Mouse (Mus musculus): ENCODE data around the gene Gm6526.
"Not testable (repeated sequence)": the region's sequence is repeated elsewhere in the genome, so short reads cannot be mapped to it uniquely, and the experiment has no call there.

Gene Gm6526

DNA sequence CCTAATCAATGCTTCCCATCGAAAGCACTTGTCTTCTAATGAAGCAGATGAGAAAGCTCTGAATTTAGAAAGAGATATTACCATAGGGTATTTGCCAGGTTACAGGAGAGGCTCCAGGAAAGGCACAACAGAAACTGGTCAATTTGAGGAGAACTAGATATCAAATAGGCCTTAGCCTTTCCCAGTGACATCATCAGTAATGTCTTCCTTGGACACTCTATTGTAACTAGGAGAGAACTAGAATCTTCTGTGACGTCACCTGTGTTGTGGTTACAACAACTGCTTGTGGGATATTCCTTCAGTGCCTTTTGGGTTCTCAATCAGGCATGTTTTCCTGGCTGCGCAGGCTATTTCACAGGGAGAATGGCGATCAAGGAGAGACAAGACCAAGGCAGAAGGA is at the start of gene Gm6526:
Gm6526 (plus strand) TSS at position 301 of the 400 bp plus-strand sequence.
- DNase-seq (ENCODE audit: low spot score in 2 of 2), result not testable (repeated sequence)

DNA sequence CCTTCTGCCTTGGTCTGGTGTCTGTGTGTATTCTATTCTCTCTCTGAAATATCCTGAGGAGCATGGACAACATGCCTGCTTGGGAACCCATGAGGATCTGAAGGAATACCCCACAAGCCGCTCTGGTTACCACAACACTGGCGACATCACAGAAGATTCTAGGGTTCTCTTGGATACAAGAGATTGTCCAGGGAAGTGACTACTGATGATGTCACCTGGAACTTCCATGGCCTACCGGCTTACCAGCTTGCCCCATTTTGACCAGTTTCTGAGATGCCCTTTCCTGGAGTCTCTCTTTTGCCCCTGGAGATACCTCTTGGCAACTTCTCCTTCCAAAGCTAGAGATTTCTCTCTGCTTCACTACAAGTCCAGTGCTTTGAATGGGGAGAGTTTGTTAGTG is 20.3 kb upstream of the Gm6526 start, which contains the start of gene Gm16506:
Gm16506 (minus strand) TSS at position 101 of the 400 bp plus-strand sequence.
- DNase-seq (ENCODE audit: low spot score in 2 of 2), result not testable (repeated sequence)

DNA sequence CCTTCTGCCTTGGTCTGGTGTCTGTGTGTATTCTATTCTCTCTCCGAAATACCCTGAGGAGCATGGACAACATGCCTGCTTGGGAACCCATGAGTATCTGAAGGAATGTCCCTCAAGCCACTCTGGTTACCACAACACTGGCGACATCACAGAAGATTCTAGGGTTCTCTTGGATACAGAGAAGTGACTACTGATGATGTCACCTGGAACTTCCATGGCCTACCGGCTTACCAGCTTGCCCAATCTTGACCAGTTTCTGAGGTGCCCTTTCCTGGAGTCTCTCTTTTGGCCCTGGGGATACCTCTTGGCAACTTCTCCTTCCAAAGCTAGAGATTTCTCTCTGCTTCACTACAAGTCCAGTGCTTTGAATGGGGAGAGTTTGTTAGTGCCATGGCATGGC is 37.0 kb downstream of the Gm6526 start, which contains the start of gene Gm8180:
Gm8180 (minus strand) TSS at position 101 of the 400 bp plus-strand sequence.
- DNase-seq (ENCODE audit: low spot score in 2 of 2), result not testable (repeated sequence)

DNA sequence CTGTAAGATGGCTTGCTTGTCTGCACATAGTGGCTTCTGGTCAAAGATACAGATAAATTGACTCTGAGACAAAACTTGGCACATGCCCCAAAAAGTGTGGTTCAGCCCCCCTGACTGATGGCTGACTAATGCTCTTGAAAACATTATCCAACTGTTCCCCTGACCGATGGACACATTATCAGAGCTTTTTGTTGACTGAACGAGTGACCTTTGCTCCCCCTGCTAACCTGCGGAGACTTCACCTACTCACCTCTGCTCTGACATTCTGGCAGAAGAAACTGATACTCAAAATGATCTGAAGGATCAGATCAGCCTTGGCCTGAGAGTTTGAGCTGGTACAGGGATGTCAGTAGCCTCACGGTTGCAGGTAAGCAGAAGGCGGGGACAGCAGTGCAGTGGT is 46.1 kb downstream of the Gm6526 start:
- DNase-seq (ENCODE audit: low spot score in 2 of 2), result not testable (repeated sequence)

DNA sequence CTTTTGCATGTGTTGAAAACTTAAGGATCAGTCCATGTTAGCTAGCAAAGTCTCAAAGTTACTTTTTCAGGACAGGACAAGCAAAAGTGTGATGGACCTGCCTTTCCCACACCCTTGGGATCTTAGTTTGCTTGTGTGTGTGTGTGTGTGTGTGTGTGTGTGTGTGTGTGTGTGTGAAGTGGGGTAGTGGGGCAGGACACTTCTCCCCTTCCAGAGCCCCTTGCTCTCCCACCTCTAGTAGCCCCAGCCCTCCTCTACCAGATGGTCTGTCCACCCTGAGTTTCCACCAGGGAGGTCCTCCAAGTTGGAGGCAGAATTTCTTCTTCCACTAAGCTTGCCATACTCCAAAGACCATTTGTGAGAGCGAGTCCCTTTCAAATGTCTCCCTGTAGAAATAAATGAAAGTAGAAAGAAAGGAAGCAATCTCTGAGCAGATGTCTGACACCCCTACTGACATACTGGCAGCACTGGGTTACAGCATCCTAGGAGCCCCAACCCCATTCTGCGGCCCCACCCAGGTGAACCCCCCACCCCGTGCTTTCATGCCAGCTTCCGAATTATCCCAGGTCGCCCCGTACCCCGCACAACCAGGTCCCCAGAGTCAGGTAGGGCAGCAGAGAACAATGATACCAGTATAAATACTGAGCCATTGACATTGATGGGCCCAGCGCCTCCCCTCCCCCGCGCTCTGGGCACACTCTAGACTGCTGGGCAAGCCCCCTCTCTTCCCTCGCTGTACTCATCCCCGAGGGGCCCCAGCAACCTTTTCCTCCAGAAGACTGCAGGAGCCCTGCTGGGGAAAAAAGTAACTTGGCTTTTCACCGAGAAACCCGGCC is 48.6 kb downstream of the Gm6526 start:
- no peak for DNase-seq (ENCODE audit: low spot score in 2 of 2)

DNA sequence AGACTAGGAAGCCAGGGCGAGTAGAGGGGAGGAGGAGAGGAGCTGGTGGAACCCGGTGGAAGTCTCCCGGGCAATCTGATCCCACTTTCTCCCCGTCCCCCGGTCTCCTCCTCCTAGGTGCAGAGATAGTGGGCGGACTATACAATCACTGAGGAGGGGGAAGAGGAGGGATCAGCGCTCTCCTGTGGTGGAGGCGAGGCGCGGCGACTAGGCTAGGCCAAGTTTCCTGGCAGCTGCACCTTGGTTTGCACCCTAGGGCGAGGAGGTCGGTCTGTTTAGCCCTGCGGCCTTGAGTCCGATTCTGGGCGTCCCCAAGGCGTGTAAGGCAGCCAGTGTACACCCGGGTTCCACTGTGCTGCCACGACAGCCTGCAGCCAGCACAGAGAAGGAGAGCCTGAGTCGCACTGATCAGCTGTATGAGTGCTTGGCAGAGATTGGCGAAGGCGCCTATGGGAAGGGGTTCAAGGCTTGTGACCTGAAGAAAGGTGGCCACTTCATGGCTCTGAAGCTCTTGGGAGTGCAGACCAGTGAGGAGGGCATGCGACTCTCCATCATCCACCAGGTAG is 49.3 kb downstream of the Gm6526 start:
- DNase-seq (ENCODE audit: low spot score in 2 of 2), result not testable (repeated sequence)

DNA sequence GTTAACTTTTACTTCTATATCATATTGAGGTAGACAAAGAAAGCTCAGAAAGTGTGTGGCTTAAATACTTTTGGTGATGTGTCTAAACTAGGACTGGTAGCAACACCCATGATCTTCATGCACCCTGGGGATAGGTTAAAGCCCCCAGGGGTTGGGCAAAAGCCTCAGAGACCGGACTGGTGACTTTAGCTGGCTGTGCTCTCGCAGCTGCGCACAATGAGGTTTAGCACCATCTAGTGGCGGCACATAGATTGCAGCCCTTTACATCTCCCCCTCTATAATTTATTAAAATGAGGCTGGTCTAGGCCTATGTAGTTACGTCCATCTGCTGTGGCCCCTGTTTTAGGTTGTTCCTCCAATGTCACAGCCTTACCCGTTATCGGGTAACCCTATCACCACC is 56.8 kb downstream of the Gm6526 start:
- DNase-seq (ENCODE audit: low spot score in 2 of 2), result not testable (repeated sequence)
